Mouse (Mus musculus) monocyte, adult 2 months (primary cell): ENCODE measurements around the gene Myof.

Source experiments
- DNase-seq, 2 experiments: peaks; one replicate each; pipeline ENCODE4 v3.0.0; 2022; ENCODE audit warnings: low spot score in 2 of 2, low read depth in 1 of 2

The Myof gene

DNA sequence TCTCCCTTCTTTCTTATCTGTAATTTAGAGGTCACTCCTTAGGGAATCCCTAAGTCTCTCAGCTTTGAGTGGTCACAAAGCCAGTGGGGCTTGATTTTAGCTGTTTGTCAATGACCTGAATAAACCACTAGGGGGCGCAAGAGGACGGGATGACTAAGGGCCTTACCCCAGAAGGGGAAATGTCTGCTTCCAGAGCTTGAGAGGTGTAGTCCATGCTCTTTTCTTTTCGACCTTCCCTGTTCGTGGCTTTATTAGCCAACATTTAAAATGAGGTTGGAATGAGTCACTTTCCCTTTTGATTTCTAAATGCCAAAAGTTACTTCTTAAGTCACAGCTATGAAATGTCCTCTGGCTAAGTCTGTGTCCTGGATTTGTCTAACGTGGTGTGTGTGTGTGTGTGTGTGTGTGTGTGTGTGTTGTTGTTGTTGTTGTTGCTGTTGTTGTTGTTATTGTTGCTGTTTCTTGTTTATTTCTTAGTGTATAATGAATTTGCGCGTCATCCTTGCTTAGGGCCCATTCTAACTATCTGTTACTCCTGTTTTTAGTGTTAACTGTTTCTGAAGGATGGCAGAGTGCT is 87.9 kb downstream of the Myof start:
- DNase-seq = peak; percentile 55 to 69

DNA sequence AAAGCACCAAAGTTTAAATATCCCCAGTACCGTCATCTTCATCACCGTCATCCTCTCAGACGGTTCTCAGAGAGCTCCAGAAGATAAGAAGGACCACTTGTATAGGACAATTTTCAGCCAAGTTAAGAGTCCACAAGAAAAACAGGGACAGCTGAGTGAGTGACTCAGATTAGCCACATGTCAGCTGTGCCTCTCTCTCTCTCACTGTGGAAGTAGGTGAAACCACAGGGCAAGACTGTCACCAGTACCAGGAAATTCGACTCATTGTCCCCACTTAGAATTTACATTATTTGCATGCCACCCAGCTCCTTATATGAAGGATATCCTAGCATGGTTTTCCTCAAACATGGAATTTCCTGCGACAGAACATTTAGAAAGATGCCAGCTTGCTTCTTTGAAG is 88.6 kb downstream of the Myof start:
- DNase-seq = no peak

DNA sequence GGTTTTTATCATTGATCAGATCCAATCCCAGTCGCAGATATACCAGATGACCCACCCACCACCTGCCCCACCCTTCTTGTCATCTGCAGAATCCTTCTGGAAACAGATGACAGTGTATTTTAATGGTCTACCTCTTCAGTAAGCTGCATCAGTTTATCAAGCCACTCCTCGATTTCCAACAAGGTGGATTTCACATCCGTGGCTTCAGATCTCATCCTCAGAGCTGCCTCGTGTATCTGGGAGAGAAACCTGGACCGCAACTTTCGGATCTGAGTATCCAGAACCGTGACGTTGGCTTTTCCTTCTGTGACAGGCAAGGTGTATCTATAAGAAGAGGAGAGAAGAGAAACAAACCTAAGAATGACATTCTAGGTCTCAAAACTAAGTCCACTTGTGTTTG is 89.1 kb downstream of the Myof start:
- no peak for DNase-seq

DNA sequence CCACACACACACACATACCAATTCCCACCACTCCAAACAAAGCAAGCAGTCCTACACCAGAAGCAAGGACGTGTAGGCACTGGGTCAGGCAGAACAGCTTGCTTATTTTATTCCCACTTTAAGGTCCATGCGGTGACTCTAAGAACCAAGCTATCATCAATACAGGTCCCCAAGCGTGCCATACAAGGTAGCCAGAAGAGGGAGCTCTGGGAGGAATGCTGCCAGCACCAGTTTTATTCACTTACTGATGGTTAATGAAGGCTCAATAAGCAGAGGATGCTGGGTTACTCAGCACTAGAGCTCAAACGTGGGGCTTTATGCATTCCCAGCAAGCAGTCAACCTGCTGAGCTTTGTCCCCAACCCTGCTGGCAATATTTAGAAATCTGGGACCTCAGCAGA is 96.7 kb downstream of the Myof start:
- DNase-seq = no peak

DNA sequence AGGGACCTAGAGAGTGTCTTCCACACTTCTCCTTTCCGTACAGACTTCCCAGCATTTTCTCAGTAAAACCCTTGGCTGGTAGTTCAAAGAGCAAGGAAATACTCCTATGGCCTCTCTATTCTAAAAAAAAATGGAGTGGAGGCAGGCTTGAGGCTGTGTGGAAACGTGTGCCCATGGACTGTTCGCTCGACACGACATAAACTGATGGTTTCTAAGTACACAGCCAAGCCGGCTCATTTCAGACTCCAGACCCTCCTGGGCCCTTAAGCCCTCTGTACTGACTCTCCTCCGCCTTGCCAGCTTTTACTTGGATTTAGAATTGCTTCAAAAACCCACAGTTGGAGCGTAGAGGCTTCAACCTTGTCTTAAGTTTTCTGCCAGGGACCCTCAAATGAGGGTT is 97.3 kb downstream of the Myof start:
- no peak for DNase-seq

DNA sequence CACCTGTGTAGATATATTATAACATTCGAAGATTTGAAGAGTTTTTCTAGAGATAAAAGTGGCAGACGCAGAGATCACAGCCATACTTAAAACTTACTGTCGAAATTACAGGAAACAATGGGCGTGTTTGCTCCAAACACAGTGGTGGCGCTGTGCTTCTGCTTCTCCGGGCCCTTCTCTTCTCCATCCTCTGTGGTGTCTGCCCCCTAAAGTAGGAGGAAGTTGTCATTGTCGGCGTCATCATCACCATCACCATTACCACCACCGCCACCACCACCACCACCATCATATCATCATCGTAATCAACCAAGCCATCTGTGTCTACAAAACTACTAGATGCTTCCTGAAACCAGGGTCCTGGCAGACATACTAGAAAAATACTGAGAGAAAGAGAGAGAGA is 104.2 kb downstream of the Myof start:
- DNase-seq = no peak

DNA sequence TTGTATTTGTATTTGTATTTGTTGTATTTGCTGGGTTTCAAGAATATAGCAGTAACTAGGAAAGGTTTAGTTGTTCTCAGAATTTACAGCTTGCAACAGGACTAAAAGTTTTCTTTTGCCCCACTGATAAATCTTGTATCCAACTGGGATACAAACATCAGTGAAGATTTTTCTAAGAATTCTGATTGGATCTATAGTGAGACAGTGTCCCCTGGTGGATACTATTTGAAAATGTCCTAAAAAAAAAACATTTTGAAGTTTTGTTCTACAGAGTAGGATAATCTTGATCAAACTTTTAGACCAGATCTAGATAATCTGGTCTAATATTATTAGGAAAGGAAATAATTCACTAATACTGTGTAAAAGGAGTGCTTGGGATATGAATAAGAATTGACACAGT is 106.3 kb downstream of the Myof start:
- no peak for DNase-seq

DNA sequence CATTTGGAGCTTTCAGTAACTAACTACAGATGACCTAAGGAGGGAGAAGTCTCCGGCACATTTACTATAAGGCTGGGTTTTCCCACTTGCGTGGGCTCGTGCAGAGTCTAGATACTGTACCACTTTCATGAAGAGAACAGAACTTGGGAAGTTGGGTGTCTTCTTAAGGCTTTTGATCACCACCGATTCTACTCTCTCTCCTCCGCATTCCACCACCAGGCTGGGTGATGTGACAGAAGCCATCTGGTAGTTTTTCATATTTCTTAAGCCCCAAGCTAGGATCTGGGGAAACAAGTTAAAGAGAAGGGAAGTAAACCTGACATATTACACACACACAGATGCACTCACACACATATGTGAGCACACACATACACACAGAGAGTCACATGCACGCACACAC is 108.7 kb downstream of the Myof start:
- DNase-seq = no peak

DNA sequence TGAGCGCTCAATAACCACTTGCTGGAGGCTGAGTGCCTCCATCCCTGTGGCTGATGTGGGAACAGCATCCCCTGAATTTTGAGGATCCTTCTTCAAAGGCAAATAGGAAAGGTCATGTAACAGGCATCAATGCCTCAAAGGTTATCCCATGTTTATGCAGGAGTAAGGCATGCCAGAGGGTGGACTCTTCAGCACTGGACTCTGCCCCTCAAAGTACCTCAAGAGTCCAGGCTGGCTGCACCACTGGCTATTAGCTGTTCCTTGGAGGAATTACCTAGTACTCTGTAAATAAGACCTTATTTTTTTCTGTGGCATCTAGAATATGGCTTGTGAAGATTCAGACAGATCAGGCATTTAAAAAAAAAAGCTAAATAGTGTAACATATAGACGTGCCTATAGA is 111.2 kb downstream of the Myof start:
- no peak for DNase-seq

DNA sequence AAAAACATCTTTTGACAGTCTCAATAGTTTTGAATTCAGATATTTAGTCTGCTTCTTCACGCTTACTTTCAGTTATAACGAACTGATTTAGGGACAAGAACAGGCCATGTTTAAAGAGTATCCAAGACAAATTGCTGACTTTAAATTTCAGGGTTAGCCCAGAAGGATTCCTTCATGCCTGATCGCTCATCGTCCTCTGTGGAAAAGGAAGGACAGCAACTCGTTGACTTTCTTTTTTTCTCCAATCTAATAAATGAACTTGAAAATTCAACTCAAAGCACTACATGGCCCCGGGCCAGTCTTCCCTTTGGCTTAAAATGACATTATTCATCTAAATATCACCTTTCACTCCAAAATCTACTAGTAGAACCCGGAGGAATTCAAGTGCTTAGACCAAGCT is 115.5 kb downstream of the Myof start:
- no peak for DNase-seq

DNA sequence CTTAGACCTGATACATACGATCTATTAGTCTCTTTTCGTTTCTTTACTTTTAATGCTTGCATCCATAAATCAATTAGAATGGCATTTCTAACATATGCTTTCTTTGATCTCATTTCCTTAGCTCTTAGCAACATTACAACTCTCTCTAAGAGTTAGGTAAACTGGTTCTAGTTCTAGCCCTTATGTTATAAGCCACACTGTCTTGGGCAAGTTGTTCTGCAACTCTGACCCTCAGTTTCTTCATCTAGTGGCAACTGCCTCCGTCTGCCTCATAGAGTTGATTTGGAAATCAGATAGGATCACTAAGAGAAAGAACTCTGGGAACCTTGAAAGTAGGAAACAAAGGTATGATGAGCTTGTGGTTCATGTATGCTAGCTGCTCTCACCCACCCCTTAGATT is 118.1 kb downstream of the Myof start:
- DNase-seq = no peak

DNA sequence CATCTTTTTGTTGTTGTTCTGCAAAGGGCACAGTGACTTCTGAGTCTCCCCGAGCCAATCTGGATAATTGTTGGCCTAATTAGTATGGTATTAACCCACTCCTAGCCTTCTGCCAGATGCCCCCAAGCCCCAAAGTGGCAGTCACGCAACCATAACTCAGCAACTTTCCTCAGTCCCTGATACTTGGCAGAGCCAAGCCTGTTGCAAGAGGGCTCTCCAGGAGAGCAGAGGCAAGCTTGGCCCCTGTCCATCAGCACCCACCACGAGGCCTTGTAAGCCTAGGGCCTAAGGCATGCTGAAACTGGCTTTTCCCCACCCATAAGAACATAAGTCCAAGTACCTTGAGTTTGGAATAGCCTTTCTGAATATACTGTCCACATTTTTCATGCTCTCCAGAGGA is 119.1 kb downstream of the Myof start:
- DNase-seq = no peak

DNA sequence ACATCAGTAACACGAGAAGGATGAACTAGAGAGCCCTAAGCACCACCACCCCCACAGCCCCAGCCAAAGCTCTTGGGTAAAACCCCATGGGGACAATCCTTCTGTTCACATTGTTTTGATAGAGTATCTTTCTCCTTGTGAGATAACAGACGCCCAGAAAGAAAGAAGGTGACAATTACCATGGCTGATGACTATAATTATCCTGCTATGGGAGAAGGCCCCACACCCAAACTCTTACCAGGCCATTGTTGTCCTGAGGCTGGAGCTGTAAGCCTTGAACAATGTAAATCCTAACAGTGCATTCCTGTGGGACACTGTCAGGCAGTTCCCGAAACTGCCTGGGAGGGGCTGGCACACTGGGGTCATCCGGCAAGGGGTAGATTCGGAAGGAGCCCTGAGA is 122.3 kb downstream of the Myof start:
- DNase-seq = no peak

DNA sequence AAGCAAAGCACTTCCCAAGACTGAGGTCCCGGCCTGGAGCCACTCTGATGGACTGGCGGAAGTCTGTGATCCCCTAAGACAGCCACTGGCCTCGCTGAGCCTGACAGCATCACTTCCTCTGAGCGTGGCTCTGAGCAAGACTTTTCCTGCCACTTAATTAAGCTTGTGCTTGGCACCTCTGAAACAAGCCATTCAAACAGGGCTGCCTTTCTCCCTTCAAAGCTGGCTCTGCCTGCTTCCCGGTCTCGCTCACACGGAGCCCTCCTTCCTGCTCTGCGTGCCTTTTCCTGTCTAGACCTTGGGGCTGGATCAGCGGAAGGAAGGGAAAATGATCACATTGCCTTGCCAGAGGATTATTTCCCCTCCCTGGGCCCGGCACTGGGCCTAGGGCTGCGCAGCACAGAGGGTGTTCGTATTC is 124.9 kb downstream of the Myof start:
- DNase-seq = no peak

DNA sequence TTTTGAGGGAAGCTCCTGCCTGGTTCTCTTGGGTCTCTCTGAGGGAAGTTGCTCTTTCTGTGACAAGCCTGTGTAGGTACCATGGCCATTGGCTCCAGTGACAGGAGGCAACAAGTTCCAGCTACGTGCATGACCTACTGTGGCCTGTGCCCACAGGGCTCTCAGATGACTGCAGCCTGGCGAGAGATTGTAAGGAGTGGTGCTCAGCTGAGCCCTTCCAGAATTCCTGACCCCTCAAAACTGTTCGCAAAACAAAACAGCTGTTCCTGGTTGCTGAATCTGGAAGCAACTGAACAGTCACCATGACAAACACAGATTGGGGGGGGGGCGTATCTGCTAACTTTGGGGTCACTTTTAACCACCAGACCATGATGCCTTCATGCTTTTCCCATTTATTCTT is 129.1 kb downstream of the Myof start:
- no peak for DNase-seq

DNA sequence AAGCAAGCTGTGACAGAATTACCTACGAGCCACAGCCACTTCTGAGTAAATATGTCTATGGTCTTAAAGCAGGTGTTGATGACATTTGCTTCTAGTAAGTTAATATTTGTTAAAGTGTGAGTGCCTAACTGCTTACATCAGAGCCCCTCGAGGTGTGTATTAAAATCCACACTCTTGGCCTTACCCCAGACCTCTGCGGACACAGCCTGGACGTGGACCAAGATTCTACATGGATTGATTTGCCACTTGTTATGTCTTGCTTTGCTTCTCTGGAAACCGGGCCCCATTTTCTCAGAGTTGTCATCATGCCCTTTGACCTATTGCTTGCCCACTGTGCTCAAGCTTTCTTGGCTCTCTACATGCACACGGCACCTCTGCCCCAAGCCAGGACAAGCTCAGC is 130.9 kb downstream of the Myof start:
- DNase-seq = no peak

DNA sequence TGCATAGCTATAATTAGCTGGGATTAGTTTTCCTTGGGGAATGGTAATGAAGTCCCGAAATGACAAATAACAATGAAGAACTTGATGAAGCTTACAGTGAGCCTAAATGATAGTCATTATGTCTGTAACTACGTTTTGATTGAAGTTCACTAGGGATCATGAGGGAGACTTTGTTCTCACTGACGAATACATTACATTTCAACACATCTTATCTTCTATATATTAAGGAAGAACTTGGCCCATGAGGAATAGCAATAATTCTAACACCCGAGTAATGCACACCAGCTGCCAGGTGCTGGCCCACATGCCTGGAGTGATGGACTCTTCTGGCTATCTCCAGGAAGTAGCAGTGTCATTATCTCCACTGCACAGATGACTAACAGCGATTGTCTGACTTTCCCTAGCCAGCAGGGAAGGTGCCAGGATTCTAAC is 133.5 kb downstream of the Myof start:
- no peak for DNase-seq

DNA sequence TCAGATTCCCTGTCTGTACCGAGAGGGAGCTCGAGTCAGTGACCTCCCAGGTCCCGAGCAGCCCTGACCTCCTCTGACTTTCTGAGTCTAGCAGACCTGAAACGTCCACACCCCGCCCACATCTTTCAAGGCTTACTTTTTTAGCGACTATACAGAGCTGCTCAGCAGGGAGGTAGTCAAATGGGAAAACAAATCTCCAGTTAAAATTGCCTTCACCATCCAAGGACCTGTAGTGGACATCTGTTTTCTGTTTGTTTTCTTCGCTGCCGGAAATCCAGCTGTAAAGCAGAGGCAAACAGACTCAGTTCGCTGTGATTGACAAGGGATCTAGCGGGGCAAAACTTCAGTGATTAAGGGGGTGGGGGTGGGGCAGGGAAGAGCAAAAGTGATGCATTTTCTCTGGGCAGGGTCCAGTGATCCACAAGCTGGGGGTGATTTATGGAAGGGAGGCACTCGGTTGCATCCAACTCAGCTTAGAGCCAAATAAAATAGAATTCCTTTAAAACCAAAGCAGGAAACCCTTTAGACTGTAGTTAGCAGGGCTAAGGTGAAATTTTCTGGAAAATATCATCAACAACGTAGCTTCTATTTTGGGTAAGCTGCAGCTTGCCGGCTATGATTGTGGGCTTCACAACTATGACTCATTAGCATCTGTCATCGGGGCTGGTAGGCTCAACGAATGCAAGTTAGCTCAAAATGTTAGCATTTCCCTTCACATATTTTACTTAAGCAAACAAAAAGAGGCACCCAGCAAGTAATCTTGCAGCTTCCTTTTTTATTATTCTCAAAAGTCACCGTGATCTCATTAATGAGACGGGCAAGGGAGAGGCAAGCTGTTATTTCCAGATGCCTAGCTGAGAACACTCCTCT is 135.7 kb downstream of the Myof start:
- no peak for DNase-seq

DNA sequence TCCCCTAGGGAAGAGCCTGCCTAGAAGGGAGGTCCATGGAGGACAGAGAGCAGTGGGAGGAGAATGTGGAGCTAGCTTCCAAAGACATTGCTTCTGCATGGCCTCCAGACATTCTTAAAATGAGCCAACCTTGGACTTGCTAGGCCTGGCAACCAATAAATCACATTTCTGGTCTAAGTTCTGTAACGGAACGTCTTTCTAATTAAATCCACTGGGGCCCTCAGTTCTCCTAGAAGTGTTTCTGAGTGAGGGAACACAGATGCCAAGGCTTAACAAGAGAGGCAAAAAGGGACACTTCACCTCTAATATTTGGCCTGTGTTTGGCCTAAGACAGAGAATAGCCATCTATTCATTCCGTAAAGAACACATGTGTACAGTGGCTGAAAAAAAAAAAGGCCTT is 136.5 kb downstream of the Myof start:
- no peak for DNase-seq

DNA sequence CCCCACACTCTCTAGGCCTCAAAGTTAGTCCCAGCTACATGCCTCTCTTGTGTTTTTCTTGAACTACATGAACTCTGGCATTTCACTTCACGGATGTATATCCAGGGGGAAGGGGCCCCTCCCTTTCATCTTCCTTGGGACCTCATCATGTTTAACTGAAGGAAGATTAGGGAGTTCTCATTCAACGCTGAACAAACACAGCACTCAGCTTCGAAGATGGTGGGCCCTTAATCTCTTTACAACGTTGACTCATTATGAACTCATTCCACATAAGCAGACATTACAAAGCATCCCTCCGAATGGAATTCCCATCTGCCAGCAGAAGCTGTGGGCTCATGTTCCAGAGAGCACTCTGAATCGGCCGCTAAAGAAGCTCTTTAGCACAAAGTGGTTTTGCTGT is 147.3 kb downstream of the Myof start:
- DNase-seq = no peak

DNA sequence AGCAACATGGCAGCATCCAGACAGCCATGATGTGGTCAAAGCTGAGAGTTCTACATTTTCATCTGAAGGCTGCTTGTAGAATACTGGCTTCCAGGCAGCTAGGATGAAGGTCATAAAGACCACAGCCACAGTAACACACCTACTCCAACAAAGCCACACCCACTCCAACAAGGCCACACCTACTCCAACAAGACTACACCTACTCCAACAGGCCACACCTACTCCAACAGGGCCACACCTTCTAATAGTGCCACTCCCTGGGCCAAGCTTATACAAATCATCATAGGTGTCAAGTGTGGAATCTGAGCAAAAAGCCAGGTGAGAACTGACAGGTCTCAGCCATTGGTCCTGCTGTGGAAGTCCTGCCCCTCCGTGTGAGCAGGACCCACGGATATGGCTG is 152.4 kb downstream of the Myof start:
- no peak for DNase-seq

DNA sequence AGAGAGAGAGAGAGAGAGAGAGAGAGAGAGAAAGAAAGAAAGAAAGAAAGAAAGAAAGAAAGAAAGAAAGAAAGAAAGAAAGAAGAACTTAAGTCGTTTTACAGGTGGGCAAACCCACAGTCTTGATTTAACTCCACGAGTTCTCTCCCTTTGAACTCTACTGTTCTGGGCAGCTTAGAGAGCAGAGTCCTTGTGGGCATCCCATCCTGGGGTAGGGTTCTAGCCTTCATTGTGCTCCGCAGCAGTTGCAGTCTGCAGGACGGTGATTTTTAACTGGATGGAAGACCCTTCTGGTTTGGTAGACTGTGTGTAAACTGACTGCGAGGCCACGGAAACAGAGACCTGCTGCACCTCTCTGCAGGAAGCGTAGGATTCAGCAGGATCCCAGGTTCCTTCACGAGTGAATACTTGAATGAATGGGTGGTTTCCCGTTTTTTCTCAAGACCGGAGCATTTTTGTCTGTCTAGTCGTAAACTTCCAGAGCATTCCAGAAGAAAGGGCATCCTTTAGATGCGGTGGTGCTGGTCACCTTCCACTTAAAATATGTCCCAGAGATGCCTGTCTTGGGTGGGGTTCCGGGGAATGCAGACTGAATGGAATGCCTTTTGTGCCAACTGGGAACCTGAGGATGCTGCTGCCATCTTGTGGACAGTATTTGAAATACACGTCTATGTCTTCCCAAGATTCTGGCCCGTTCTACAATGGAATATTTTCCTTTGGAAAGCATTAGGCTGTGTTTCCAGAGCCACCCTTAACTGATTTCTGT is 156.8 kb downstream of the Myof start:
- DNase-seq = no peak
